Mouse (Mus musculus) stomach, embryonic 14.5 days (tissue): ENCODE results near the gene B4galt4. TPM values are rescaled to one million over a fixed set of nuclear protein-coding genes. Genes with fewer than 3 reads are reported as not detected.

Source experiments
- ATAC-seq: fragments of 200-750 bp; cut with Nextera tagmentation; 2 replicates; pipeline ENCODE4 v1.8.0; 2017; ENCODE audit warnings: low read depth, moderate TSS enrichment; ENCODE audit not compliant: insufficient number of reproducible peaks, insufficient read depth, low FRiP score
- H3K27ac ChIP-seq: fragments of 300-500 bp; sonication (generic); 2 replicates; pipeline ENCODE4 v1.5.1; 2014; ENCODE audit warnings: mild to moderate bottlenecking, low read length, moderate library complexity, mixed read lengths
- H3K27me3 ChIP-seq: fragments of 300-500 bp; sonication (generic); 2 replicates; pipeline ENCODE4 v1.6.1; 2014; ENCODE audit warnings: low read length, control low read depth, mixed read lengths; ENCODE audit not compliant: control insufficient read depth, insufficient read depth
- H3K36me3 ChIP-seq: fragments of 300-500 bp; sonication (generic); 2 replicates; pipeline ENCODE4 v1.6.1; 2014; ENCODE audit warnings: mild to moderate bottlenecking, control low read depth, low read length, moderate library complexity, mixed read lengths; ENCODE audit not compliant: control insufficient read depth, insufficient read depth
- H3K4me1 ChIP-seq: fragments of 300-500 bp; sonication (generic); 2 replicates; pipeline ENCODE4 v1.6.1; 2014; ENCODE audit warnings: low read length, control low read depth, mixed read lengths; ENCODE audit not compliant: control insufficient read depth, insufficient read depth
- H3K4me2 ChIP-seq: fragments of 300-500 bp; sonication (generic); replicated peaks from 2 replicates; pipeline ENCODE4 v1.6.1; 2014; ENCODE audit warnings: low read depth, low read length, control low read depth
- H3K4me3 ChIP-seq: fragments of 300-500 bp; sonication (generic); 2 replicates; pipeline ENCODE4 v1.5.1; 2014; ENCODE audit warnings: low read depth, low read length, control low read depth
- H3K9ac ChIP-seq: fragments of 300-500 bp; sonication (generic); replicated peaks from 2 replicates; pipeline ENCODE4 v1.6.1; 2014; ENCODE audit warnings: low read depth, mild to moderate bottlenecking, control low read depth, low read length, moderate library complexity, mixed read lengths
- H3K9me3 ChIP-seq: fragments of 300-500 bp; sonication (generic); 2 replicates; pipeline ENCODE4 v1.6.1; 2016; ENCODE audit warnings: low read depth, low read length, control low read depth; ENCODE audit not compliant: control insufficient read depth
- WGBS: fragments of 180-500 bp; shearing (Covaris S2); extraction: QIAGEN DNeasy Blood & Tissue Kit; methylation state at CpG from one replicate; pipeline ENCODE4 v1.1.7; 2014; 5-methylcytosine and 5-hydroxymethylcytosine counted together
- polyA plus RNA-seq: library from polyadenylated mRNA; unstranded; fragments of >200 nt; fragmentation: Nextera tagmentation; extraction: Ambion mirVana; gene quantifications from 2 replicates; pipeline ENCODE4 v1.2.1, GENCODE M21; 2014

The B4galt4 gene
- polyA plus RNA-seq, 1 experiment from 2014 or later: 25.1 TPM

GRCm38 (mm10) chr16:38812521-38812920 lies 70.5 kb downstream of the B4galt4 start:
- Histone ChIP-seq H3K36me3 (no peaks in the 10 kb centered on the region), H3K27me3 (no peaks in the 10 kb centered on the region), H3K4me1 (no peaks in the 10 kb centered on the region), H3K9ac (no peak overlapping the region), H3K9me3 (no peaks in the 10 kb centered on the region), H3K27ac (no peak overlapping the region), H3K4me3 (no peak overlapping the region), H3K4me2 (no peak overlapping the region)
- ATAC-seq: no peak
- WGBS: 32% methylated on average over 8 of the region's 8 CpGs

Other genes starting within 250 kb of the B4galt4 start
- gene Timmdc1, start 219.6 kb upstream of the B4galt4 start, polyA plus RNA-seq: 23.8 and 25.5 TPM in 2 replicates
- 56.9 and 58.8 TPM in 2 replicates for gene Poglut1, start 192.0 kb upstream of the B4galt4 start, polyA plus RNA-seq
- gene Tmem39a, start 183.6 kb upstream of the B4galt4 start, polyA plus RNA-seq: 119 and 133 TPM in 2 replicates
- gene Arhgap31, start 29.0 kb upstream of the B4galt4 start, polyA plus RNA-seq: 13.6 and 14.8 TPM in 2 replicates
- gene Upk1b, start 58.1 kb downstream of the B4galt4 start, polyA plus RNA-seq: 19.7 and 21.1 TPM in 2 replicates
- gene 4930435E12Rik, start 86.5 kb downstream of the B4galt4 start, polyA plus RNA-seq: not detected in 2 replicates
- 1.6 TPM in 2 replicates for gene Igsf11, start 150.4 kb downstream of the B4galt4 start, polyA plus RNA-seq